Mouse (Mus musculus) subcutaneous adipose tissue, adult 2 months (tissue): ENCODE data around the gene Slc35e4. TPM values are rescaled to one million over a fixed set of nuclear protein-coding genes. Genes with fewer than 3 reads are reported as not detected.

Experiments
- polyA plus RNA-seq: library from polyadenylated mRNA; depleted of rRNA; stranded (reverse); fragments of >200 nt; gene quantifications from 2 replicates; pipeline ENCODE4 v1.2.3, GENCODE M21; 2012; ENCODE audit warnings: low replicate concordance; rRNA removed

Slc35e4 gene
- polyA plus RNA-seq: 14.7 and 14.8 TPM in 2 replicates

GRCm38 (mm10) chr11:3914109-3914840 is at the start of gene Slc35e4:
TSS of gene Slc35e4 (minus strand) at chr11:3914664.

DNA sequence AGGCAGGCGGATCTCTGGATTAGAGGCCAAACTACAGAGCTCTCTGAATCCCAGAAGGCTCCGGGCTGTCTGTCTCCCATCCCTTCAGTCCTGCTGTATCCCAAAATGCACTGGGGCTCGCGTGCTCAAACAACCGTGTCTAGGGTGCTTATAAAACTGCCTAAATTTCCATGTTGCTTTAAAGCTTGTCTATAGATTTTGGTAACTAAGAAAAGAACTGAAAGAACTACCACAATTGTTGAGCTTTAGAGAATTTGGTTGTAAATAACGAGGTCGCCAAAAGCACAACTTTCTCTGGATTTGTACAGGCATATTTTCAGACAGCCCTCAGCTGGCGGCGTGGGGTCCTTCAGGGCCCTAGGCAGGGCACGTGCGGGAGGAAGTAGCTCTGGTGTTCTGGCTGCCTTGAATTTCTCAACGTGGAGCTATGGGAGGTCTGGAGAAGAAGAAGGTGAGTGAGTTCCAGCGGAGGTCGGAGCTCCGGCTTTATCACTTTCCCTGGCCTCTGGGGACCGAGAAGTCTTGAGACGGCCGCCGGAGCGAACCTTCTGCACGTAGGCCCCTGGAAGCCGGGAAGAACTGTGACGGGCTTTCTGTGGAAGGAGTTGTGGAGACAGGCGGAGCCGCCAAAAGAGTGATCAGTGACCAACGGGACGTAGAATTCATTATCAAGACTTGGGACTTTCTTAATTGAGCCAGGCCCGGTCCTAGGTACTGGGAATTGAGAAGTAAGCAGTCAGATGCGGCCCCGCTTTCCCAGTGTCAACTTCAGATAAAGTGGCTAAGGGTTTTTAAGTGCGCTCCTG is 49.3 kb upstream of the Slc35e4 start, which contains the start of gene Pes1:
Gene Pes1 (plus strand): TSS at position 366 of the 806 bp plus-strand sequence.

DNA sequence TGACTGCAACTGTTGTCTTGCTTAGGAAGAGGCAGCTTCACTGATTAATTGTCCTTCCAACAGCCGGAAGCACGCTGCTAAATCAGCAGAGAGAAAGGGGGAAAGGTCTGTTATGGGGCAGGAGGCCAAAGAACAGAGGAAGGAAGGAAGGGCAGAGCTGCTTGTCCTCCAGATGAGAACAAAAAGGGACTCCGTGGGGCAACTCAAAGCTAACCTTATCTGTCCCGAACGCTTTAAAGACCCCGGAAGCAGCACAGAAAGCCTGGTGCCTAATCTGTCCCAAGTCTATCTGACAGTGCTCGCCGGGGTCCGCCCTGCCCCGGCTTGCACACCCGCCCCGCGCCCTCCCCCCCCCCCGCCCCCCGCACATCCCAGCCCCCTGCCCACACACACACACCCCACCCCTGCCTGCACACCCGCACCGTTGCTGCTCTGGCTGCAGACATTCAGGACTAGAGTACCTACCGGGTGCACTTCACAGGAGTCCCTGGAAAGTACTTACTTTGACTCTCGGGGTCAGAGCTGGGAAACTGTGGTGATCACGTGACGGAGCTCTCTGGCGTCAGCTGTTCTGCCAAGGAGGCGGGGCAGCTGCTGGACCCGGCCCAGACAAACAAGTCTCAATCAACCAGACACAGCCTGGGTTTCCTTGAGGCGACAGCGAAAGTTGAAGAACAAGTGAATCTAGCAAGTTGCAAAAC is 17.2 kb upstream of the Slc35e4 start, which contains the start of gene Tcn2:
Gene Tcn2 (minus strand): TSS at position 649 of the 701 bp plus-strand sequence.

DNA sequence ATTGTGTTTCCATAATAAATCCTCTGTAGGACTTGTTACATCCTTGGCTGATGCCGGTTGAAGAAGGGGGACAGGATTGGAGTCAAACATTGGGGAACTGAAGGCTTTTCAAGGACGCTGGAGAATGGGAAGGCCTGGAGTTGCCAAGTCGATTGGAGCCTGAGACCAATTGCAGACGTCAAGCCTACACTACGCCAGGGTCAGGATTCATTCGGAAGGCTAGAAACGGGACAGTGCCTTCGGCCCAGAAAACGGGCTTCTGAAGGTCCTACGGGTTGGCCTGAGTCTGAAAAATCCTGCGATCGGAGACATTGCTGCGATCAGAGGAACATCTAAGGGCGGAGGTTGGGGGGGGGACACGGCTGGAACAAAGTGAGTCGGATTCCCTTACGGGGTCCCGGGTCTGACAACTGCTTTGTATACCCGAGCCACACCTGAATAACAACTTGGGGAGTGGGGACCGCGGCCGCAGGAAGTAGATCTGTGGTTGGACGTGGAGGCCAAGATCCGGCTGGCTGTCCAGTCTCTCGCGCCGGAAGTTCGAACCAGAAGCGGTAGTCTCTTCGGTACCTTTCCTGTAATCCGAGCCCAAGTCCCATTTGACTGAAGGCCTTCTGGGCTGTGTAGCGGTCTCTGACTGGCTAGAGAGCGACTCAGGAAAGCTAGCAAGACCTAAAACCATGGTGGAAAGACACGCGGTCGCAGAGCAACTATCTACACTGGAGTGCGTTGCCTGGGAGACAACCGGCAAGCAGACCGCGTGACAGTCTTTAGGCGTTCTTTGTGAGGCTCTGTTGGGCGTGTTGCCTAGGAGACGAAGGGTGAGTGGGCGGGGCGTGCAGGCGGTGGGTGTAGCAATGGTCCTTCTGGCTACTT is 19.8 kb downstream of the Slc35e4 start, which contains the start of the genes 4921536K21Rik and Dusp18:
Gene 4921536K21Rik (minus strand): TSS at position 693 of the 876 bp plus-strand sequence.
Gene Dusp18 (plus strand): TSS at position 835 of the 876 bp plus-strand sequence.

GRCm38 (mm10) chr11:3863454-3864112 is 50.9 kb downstream of the Slc35e4 start, which contains the start of gene Osbp2:
TSS of gene Osbp2 (minus strand) at chr11:3863903.

Other genes starting within 250 kb of the Slc35e4 start
- 2.4 and 4.8 TPM in 2 replicates for gene Osbp2, start 50.8 kb downstream of the Slc35e4 start, polyA plus RNA-seq
- 0.76 and 0.80 TPM in 2 replicates for gene 4921536K21Rik, start 19.6 kb downstream of the Slc35e4 start, polyA plus RNA-seq
- gene Dusp18, start 19.4 kb downstream of the Slc35e4 start, polyA plus RNA-seq: 11.0 and 16.4 TPM in 2 replicates
- 208 and 346 TPM in 2 replicates for gene Tcn2, start 17.5 kb upstream of the Slc35e4 start, polyA plus RNA-seq
- 37.2 and 61.0 TPM in 2 replicates for gene Pes1, start 49.3 kb upstream of the Slc35e4 start, polyA plus RNA-seq
- not detected in 2 replicates for gene 4930556J24Rik, start 62.1 kb upstream of the Slc35e4 start, polyA plus RNA-seq
- 0.49 and 10.0 TPM in 2 replicates for gene Gal3st1, start 69.0 kb upstream of the Slc35e4 start, polyA plus RNA-seq
- 0.58 and 1.5 TPM in 2 replicates for gene Sec14l4, start 116.8 kb upstream of the Slc35e4 start, polyA plus RNA-seq
- 0.07 TPM in 1 of 2 replicates, not detected in the other for gene Sec14l3, start 150.2 kb upstream of the Slc35e4 start, polyA plus RNA-seq
- gene Mtfp1, start 180.8 kb upstream of the Slc35e4 start, polyA plus RNA-seq: 13.4 and 16.3 TPM in 2 replicates
- gene Sec14l2, start 208.8 kb upstream of the Slc35e4 start, polyA plus RNA-seq: 1.0 and 1.6 TPM in 2 replicates
- 37.3 and 38.1 TPM in 2 replicates for gene Rnf215, start 220.5 kb upstream of the Slc35e4 start, polyA plus RNA-seq
- 11.2 and 17.5 TPM in 2 replicates for gene Ccdc157, start 245.6 kb upstream of the Slc35e4 start, polyA plus RNA-seq
- gene Sf3a1, start 245.7 kb upstream of the Slc35e4 start, polyA plus RNA-seq: 15.5 and 41.9 TPM in 2 replicates